Mouse (Mus musculus) ES-Bruce4 (cell line): Measurements from ENCODE around the gene Abcc9.

Experiments
- CTCF ChIP-seq: IDR thresholded peaks from one replicate; pipeline ENCODE4 v1.8.1; 2011; ENCODE audit warnings: low read depth, low read length
- EP300 ChIP-seq: IDR thresholded peaks from 2 replicates; pipeline ENCODE4 v1.6.1; 2011; ENCODE audit warnings: low read depth, low read length; ENCODE audit not compliant: insufficient read depth
- POLR2A ChIP-seq: IDR thresholded peaks from one replicate; pipeline ENCODE4 v1.8.1; 2011; ENCODE audit warnings: low read length; ENCODE audit not compliant: insufficient read depth

- TF ChIP-seq CTCF (no peak), EP300 (no peak), POLR2A (no peak)
Observed at GRCm38 (mm10) chr6:142542082-142542799, 159.9 kb downstream of the Abcc9 start.
